Comparison of ENCODE assay signal across 21 mouse cellular contexts in the genomic region with DNA sequence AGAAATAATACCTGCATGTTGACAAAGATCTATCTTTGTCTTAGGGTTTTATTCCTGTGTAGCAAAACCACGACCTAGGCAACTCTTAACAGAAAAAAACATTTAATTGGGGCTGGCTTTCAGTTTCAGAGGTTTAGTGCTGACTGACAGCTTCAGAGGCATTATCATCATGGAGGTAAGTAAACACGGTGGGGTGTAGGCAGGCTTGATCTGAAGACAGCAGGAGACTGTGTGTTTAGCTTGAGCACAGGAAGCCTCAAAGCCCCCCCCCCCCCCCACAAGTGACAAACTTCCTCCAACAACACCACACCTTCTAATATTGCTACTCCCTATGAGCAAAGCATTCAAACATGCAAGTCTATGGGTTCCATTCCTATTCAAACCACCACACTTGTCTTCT. TPM values are rescaled to one million over a fixed set of nuclear protein-coding genes. Genes with fewer than 3 reads are reported as not detected.
"Had no signal": no experiment of that assay in that cellular context is flagged by ENCODE, and none has a peak within 500 bp of the region (broad histone marks: within the 10 kb centered on the region; RNA-seq: fewer than 3 reads in every experiment).

No protein-coding gene starts in this region.

- H3K27me3 ChIP-seq: midbrain, embryonic 12.5 days had no signal

- H3K9me3 ChIP-seq: kidney, embryonic 15.5 days; liver, embryonic 13.5 days; midbrain, embryonic 12.5 days had no signal

- H3K27ac ChIP-seq: kidney, embryonic 15.5 days; left cerebral cortex, adult 2 months; liver, embryonic 13.5 days; midbrain, embryonic 12.5 days; stomach, postnatal 0 days had no signal

- H3K4me3 ChIP-seq: kidney, embryonic 15.5 days; left cerebral cortex, adult 2 months; liver, embryonic 13.5 days; midbrain, embryonic 12.5 days; myocyte had no signal

- ATAC-seq: midbrain, embryonic 16.5 days had no signal

- H3K9ac ChIP-seq: kidney, embryonic 15.5 days; liver, embryonic 13.5 days; midbrain, embryonic 12.5 days had no signal

- DNase-seq: kidney, adult 8-10 months; kidney, postnatal 10 days; kidney, postnatal 4 days; layer of hippocampus, postnatal 36 days; liver, embryonic 13.5 days; lung, adult 2 months; lung, postnatal 14 days; lung, postnatal 4 days; right cerebral cortex, adult 18-20 months; right cerebral cortex, postnatal 14 days; right cerebral cortex, postnatal 4 days; thymus, postnatal 25 days had no signal

- H3K4me2 ChIP-seq: kidney, embryonic 15.5 days; liver, embryonic 13.5 days; midbrain, embryonic 12.5 days had no signal

RNA-seq across cellular contexts. Expression of a gene that starts 3.0 kb away (rescaled TPM):
- polyA plus RNA-seq: liver, adult 2 months had no signal

RNA-seq across cellular contexts. Expression of a gene that starts 47.1 kb away (rescaled TPM):
- total RNA-seq: megakaryocyte-erythroid progenitor cell, adult 5-6 weeks; monocyte, adult 5-6 weeks had no signal
